Mouse (Mus musculus): ENCODE measurements at regions not wholly inside any gene's neighbourhood (a gene's known extent, or its start where the extent isn't known, plus 50 kb on each side); places are given as distances from the start of the nearest gene placed in this dataset.
A peak's percentile ranks its signal among the peaks of the same experiment; 100 is the strongest.

DNA sequence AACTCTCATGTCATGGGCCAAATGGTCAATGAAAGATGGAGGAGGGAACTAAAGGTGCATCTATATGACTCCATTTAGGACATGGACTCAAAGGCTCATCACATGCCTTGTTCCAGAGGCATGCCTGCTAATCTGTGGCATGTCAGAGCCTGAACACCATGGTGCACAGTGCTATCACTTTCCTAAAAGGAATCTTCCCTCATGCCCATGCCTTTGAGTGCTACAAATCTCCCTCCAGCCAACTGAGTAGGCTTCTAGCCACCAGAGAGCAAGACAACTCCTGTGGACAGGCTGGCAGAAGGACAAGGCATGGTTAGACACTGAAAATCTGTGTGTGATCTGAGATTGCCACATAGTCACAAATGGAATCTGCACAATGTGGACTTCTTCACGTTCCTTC is 223.7 kb upstream of the Pik3r1 start:
- no peak overlapping the region for H3K4me2 ChIP-seq (ENCODE audit: low read depth, low read length)
- H3K27me3 ChIP-seq (ENCODE audit: control insufficient read depth, insufficient read depth, low read length) = no peaks in the 10 kb centered on the region
- H3K9ac ChIP-seq (ENCODE audit: low read length) = no peak overlapping the region
- 76% methylated on average over 1 of the region's 1 CpGs for WGBS
- ATAC-seq (ENCODE audit: insufficient read depth, low FRiP score) = no peak
- H3K4me1 ChIP-seq (ENCODE audit: control insufficient read depth, insufficient read depth, low read length) = peaks cover 10% of the 10 kb centered on the region
- H3K9me3 ChIP-seq (replicated peaks; ENCODE audit: control insufficient read depth, low read length) = no peaks in the 10 kb centered on the region
- no peak overlapping the region for H3K27ac ChIP-seq (ENCODE audit: low read length)
- no peak overlapping the region for H3K4me3 ChIP-seq (replicated peaks; ENCODE audit: low read length)
- H3K36me3 ChIP-seq (ENCODE audit: control insufficient read depth, insufficient read depth, low read length) = no peaks in the 10 kb centered on the region

DNA sequence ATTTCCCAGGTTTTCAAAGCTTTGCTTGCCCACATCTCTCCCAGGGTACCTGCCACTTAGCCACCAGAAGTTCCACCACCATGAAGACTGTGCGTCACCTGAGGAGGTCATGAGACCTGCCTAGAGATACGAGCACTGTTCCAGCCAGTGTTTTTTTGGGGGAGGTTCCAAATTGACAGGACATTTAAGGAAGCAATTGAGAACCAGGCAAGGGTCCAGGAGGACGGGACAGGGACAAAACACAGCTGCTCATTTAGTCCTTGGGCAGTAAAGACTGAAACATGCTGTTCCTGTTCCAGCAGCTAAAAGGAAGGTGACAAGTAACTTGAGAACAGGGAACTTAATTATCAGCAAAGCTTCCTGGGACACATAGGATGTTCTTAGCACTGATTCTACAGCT is 226.8 kb upstream of the Pik3r1 start:
- H3K9me3 ChIP-seq (replicated peaks; ENCODE audit: control insufficient read depth, low read length) = no peaks in the 10 kb centered on the region
- no peaks in the 10 kb centered on the region for H3K27me3 ChIP-seq (ENCODE audit: control insufficient read depth, insufficient read depth, low read length)
- WGBS = 48% methylated on average over 3 of the region's 3 CpGs
- no peaks in the 10 kb centered on the region for H3K36me3 ChIP-seq (ENCODE audit: control insufficient read depth, insufficient read depth, low read length)
- no peaks in the 10 kb centered on the region for H3K4me1 ChIP-seq (ENCODE audit: control insufficient read depth, insufficient read depth, low read length)
- no peak overlapping the region for H3K27ac ChIP-seq (ENCODE audit: low read length)
- no peak overlapping the region for H3K4me2 ChIP-seq (ENCODE audit: low read depth, low read length)
- no peak overlapping the region for H3K4me3 ChIP-seq (replicated peaks; ENCODE audit: low read length)
- ATAC-seq (ENCODE audit: insufficient read depth, low FRiP score) = no peak
- H3K9ac ChIP-seq (ENCODE audit: low read length) = no peak overlapping the region

DNA sequence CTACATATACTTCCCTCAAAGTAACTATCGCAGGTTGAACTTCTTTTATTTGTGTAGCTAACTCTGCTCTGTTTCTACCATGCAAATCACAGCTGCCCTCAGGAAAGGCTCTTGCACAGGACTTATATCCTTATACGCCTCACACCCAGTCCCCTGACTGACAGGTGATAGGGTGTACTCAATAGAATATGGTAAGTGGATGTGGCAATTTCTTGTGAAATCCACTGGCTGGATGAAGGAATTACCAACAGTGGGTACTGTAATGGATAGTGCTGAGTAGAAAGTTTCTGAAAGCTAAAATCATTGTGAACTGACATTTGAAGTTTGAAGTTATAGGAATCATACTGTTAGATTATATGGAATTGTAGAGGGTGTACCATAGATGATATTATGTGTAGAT is 227.5 kb upstream of the Pik3r1 start:
- no peak overlapping the region for H3K4me3 ChIP-seq (replicated peaks; ENCODE audit: low read length)
- H3K4me2 ChIP-seq (ENCODE audit: low read depth, low read length) = no peak overlapping the region
- WGBS = 79% methylated on average over 2 of the region's 2 CpGs
- no peak overlapping the region for H3K27ac ChIP-seq (ENCODE audit: low read length)
- no peaks in the 10 kb centered on the region for H3K9me3 ChIP-seq (replicated peaks; ENCODE audit: control insufficient read depth, low read length)
- no peaks in the 10 kb centered on the region for H3K4me1 ChIP-seq (ENCODE audit: control insufficient read depth, insufficient read depth, low read length)
- no peaks in the 10 kb centered on the region for H3K27me3 ChIP-seq (ENCODE audit: control insufficient read depth, insufficient read depth, low read length)
- no peaks in the 10 kb centered on the region for H3K36me3 ChIP-seq (ENCODE audit: control insufficient read depth, insufficient read depth, low read length)
- H3K9ac ChIP-seq (ENCODE audit: low read length) = no peak overlapping the region
- ATAC-seq (ENCODE audit: insufficient read depth, low FRiP score) = no peak

DNA sequence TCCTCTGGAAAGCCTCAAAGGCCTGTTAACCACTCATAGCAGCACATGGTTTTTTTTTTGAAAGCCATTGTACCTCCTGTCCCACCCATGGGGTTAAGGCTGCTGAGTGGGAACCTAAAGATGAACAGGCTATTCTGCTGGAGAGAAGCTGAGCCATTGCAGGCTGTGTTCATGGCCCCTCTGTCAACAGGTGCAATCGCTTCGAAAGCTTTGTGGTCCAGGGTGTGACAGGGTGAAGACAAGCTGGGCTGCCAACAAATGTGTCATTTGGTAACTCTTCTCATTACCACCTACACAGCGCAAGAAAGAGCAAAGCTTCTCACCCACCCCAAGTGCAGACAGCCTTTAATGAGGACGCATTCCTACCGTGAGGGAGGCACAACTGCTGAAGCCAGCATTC is 228.1 kb upstream of the Pik3r1 start:
- WGBS = 78% methylated on average over 5 of the region's 5 CpGs
- ATAC-seq (ENCODE audit: insufficient read depth, low FRiP score) = no peak
- H3K36me3 ChIP-seq (ENCODE audit: control insufficient read depth, insufficient read depth, low read length) = no peaks in the 10 kb centered on the region
- H3K4me1 ChIP-seq (ENCODE audit: control insufficient read depth, insufficient read depth, low read length) = no peaks in the 10 kb centered on the region
- no peak overlapping the region for H3K27ac ChIP-seq (ENCODE audit: low read length)
- no peak overlapping the region for H3K4me2 ChIP-seq (ENCODE audit: low read depth, low read length)
- no peak overlapping the region for H3K9ac ChIP-seq (ENCODE audit: low read length)
- H3K27me3 ChIP-seq (ENCODE audit: control insufficient read depth, insufficient read depth, low read length) = no peaks in the 10 kb centered on the region
- H3K9me3 ChIP-seq (replicated peaks; ENCODE audit: control insufficient read depth, low read length) = no peaks in the 10 kb centered on the region
- H3K4me3 ChIP-seq (replicated peaks; ENCODE audit: low read length) = no peak overlapping the region

DNA sequence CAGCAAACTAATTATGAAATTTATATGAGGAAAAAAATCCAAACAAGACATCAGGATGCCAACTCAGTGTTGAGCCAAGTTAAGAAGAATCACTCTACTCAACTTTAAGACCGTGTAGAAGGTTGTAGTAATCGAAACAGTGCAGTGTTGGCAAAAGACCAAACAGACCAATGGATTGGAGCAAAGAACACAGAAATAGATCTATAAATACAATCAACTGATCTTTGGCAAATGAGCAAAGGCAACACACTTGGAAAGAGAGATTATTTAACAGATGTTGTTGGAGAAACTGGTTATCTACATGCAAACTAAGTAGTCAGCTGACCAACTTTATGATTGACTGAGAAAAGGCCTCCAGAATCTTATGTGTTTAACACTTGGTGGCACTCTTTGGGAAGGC is 229.4 kb upstream of the Pik3r1 start:
- no peaks in the 10 kb centered on the region for H3K27me3 ChIP-seq (ENCODE audit: control insufficient read depth, insufficient read depth, low read length)
- WGBS = 91% methylated on average over 2 of the region's 2 CpGs
- no peak overlapping the region for H3K4me2 ChIP-seq (ENCODE audit: low read depth, low read length)
- H3K4me3 ChIP-seq (replicated peaks; ENCODE audit: low read length) = no peak overlapping the region
- no peaks in the 10 kb centered on the region for H3K9me3 ChIP-seq (replicated peaks; ENCODE audit: control insufficient read depth, low read length)
- H3K4me1 ChIP-seq (ENCODE audit: control insufficient read depth, insufficient read depth, low read length) = no peaks in the 10 kb centered on the region
- ATAC-seq (ENCODE audit: insufficient read depth, low FRiP score) = no peak
- H3K27ac ChIP-seq (ENCODE audit: low read length) = no peak overlapping the region
- H3K36me3 ChIP-seq (ENCODE audit: control insufficient read depth, insufficient read depth, low read length) = no peaks in the 10 kb centered on the region
- no peak overlapping the region for H3K9ac ChIP-seq (ENCODE audit: low read length)

DNA sequence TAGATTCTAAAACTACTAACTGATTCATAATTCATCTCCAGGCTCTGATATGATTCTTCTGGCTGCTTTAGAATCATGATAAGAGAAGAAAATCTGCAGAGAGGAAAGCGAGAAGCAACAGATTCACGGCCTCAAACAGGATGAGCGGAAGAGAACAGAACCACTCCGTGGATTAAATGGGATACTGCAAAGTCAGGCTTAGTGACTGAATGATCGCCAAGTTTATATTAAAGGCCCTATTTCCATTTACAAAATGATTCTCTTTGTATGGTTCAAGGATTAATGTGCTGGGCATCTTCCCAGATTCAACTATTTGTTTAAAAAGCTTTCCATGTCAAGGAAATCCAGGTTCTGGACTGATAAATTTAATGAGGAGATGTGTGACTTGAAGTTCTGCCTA is 238.5 kb upstream of the Pik3r1 start:
- H3K9me3 ChIP-seq (replicated peaks; ENCODE audit: control insufficient read depth, low read length) = no peaks in the 10 kb centered on the region
- no peak overlapping the region for H3K4me3 ChIP-seq (replicated peaks; ENCODE audit: low read length)
- H3K9ac ChIP-seq (ENCODE audit: low read length) = no peak overlapping the region
- no peak overlapping the region for H3K27ac ChIP-seq (ENCODE audit: low read length)
- H3K27me3 ChIP-seq (ENCODE audit: control insufficient read depth, insufficient read depth, low read length) = no peaks in the 10 kb centered on the region
- WGBS = 55% methylated on average over 5 of the region's 5 CpGs
- H3K36me3 ChIP-seq (ENCODE audit: control insufficient read depth, insufficient read depth, low read length) = no peaks in the 10 kb centered on the region
- peak; percentile 71; the same call in 1 of the 2 replicates for ATAC-seq (ENCODE audit: insufficient read depth, low FRiP score)
- peaks cover 2% of the 10 kb centered on the region; the same call in 1 of the 2 replicates for H3K4me1 ChIP-seq (ENCODE audit: control insufficient read depth, insufficient read depth, low read length)
- no peak overlapping the region for H3K4me2 ChIP-seq (ENCODE audit: low read depth, low read length)

DNA sequence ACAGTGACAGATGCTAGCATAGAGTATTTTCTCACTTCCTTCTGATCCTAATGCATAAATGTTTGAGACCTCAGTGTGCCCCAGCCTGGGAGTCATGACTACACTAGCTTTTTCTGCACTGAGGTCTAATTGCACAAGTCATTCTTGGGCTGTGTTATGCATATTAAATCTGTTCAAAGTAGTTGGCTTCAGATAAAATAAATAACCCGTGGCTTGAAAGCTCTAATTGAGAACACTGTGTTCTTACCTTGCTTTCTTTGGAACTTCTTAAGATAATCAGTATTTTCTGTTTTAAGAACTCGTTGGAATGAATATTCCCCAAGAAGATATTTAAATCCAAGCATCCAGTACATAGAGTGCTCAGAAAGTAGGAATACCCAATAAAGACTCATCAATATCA is 243.9 kb upstream of the Pik3r1 start:
- Histone ChIP-seq H3K27me3 (ENCODE audit: control insufficient read depth, insufficient read depth, low read length) (no peaks in the 10 kb centered on the region), H3K9me3 (replicated peaks; ENCODE audit: control insufficient read depth, low read length) (no peaks in the 10 kb centered on the region), H3K4me2 (ENCODE audit: low read depth, low read length) (no peak overlapping the region), H3K4me1 (ENCODE audit: control insufficient read depth, insufficient read depth, low read length) (peaks cover 2% of the 10 kb centered on the region; the same call in 1 of the 2 replicates), H3K9ac (ENCODE audit: low read length) (no peak overlapping the region), H3K4me3 (replicated peaks; ENCODE audit: low read length) (no peak overlapping the region), H3K27ac (ENCODE audit: low read length) (no peak overlapping the region), H3K36me3 (ENCODE audit: control insufficient read depth, insufficient read depth, low read length) (no peaks in the 10 kb centered on the region)
- ATAC-seq (ENCODE audit: insufficient read depth, low FRiP score) = no peak
- 66% methylated on average over 2 of the region's 2 CpGs for WGBS

DNA sequence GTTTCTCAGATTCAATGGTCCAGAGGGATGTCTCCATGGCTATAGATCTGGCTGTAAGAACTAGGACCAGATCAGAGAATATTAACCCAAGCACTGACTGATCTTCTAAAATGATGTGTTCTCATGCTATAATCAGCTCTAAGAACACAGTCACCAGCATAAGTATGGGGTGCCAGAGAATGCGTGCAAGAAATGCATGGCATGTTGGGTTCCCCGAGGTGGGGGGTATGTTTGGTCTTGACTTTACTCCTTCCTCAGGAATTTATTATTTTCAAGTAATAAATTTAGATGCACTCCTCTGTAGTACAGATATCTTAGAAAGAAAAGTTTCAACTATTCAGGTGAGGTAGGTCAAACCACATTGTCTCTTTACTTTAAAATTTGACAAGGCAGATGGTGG is 246.5 kb upstream of the Pik3r1 start:
- H3K4me3 ChIP-seq (replicated peaks; ENCODE audit: low read length) = no peak overlapping the region
- ATAC-seq (ENCODE audit: insufficient read depth, low FRiP score) = no peak
- H3K4me2 ChIP-seq (ENCODE audit: low read depth, low read length) = no peak overlapping the region
- no peaks in the 10 kb centered on the region for H3K36me3 ChIP-seq (ENCODE audit: control insufficient read depth, insufficient read depth, low read length)
- H3K4me1 ChIP-seq (ENCODE audit: control insufficient read depth, insufficient read depth, low read length) = no peaks in the 10 kb centered on the region
- H3K27me3 ChIP-seq (ENCODE audit: control insufficient read depth, insufficient read depth, low read length) = no peaks in the 10 kb centered on the region
- H3K27ac ChIP-seq (ENCODE audit: low read length) = no peak overlapping the region
- 93% methylated on average over 2 of the region's 2 CpGs for WGBS
- H3K9me3 ChIP-seq (replicated peaks; ENCODE audit: control insufficient read depth, low read length) = no peaks in the 10 kb centered on the region
- no peak overlapping the region for H3K9ac ChIP-seq (ENCODE audit: low read length)

DNA sequence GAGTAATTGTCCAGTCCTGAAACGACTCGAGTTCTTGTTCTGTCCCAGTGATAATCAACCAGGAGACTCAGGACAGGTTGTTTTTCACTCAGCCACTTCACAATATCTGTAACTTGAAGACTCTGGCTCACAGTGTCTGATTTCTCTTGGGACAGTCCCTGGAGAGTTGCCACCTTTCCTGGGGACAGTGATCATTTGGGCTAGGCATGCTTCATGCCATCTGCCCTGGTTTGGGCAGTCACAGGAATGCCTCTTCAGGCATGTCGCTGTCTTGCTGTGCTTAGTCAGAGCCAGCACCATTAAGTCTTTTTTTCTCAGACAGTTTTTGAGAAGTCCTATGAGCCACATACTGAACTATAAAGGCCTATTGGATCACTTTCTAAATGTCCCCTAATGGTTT is 246.9 kb upstream of the Pik3r1 start:
- WGBS = 80% methylated on average over 3 of the region's 3 CpGs
- Histone ChIP-seq H3K4me2 (ENCODE audit: low read depth, low read length) (no peak overlapping the region), H3K27ac (ENCODE audit: low read length) (no peak overlapping the region), H3K9ac (ENCODE audit: low read length) (no peak overlapping the region), H3K4me1 (ENCODE audit: control insufficient read depth, insufficient read depth, low read length) (no peaks in the 10 kb centered on the region), H3K9me3 (replicated peaks; ENCODE audit: control insufficient read depth, low read length) (no peaks in the 10 kb centered on the region), H3K27me3 (ENCODE audit: control insufficient read depth, insufficient read depth, low read length) (no peaks in the 10 kb centered on the region), H3K4me3 (replicated peaks; ENCODE audit: low read length) (no peak overlapping the region), H3K36me3 (ENCODE audit: control insufficient read depth, insufficient read depth, low read length) (no peaks in the 10 kb centered on the region)
- ATAC-seq (ENCODE audit: insufficient read depth, low FRiP score) = no peak

DNA sequence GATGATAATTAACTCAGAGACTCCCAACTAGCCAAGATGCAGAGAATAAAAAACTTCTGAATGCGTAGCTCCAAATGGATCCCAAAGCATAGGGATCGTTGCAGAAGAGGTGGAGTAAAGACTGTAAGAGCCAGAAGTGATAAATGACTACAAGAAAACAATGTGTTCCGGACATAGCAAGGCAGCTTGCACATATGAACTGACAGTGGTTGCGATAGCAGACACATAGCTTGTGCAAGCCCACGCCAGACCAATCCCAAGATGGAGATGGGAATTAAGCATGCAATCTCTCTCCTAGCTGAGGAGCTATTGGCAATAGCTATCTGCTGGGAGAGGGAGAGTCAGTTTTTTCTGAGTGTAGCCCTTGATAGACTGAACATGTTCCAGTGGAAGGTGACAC is 248.5 kb upstream of the Pik3r1 start:
- H3K27me3 ChIP-seq (ENCODE audit: control insufficient read depth, insufficient read depth, low read length) = no peaks in the 10 kb centered on the region
- no peak overlapping the region for H3K27ac ChIP-seq (ENCODE audit: low read length)
- 85% methylated on average over 5 of the region's 5 CpGs for WGBS
- no peak overlapping the region for H3K9ac ChIP-seq (ENCODE audit: low read length)
- ATAC-seq (ENCODE audit: insufficient read depth, low FRiP score) = no peak
- H3K9me3 ChIP-seq (replicated peaks; ENCODE audit: control insufficient read depth, low read length) = no peaks in the 10 kb centered on the region
- H3K4me1 ChIP-seq (ENCODE audit: control insufficient read depth, insufficient read depth, low read length) = no peaks in the 10 kb centered on the region
- no peak overlapping the region for H3K4me2 ChIP-seq (ENCODE audit: low read depth, low read length)
- H3K36me3 ChIP-seq (ENCODE audit: control insufficient read depth, insufficient read depth, low read length) = no peaks in the 10 kb centered on the region
- no peak overlapping the region for H3K4me3 ChIP-seq (replicated peaks; ENCODE audit: low read length)

Data from stomach, embryonic 16.5 days (tissue).